Mouse (Mus musculus): ENCODE data around the gene Hlcs.

The Hlcs gene

GRCm38 (mm10) chr16:94289138-94290072, 24.0 kb downstream of the Hlcs start:
- peak; percentile 58 for DNase-seq (ENCODE audit: low spot score in 2 of 2)

- no peak for DNase-seq (ENCODE audit: low spot score in 2 of 2)
Observed at GRCm38 (mm10) chr16:94287826-94288225, 25.5 kb downstream of the Hlcs start.

- no peak for DNase-seq (ENCODE audit: low spot score in 2 of 2)
Observed at GRCm38 (mm10) chr16:94283972-94284371, 29.4 kb downstream of the Hlcs start.

- no peak for DNase-seq (ENCODE audit: low spot score in 2 of 2)
Observed at GRCm38 (mm10) chr16:94270826-94271225, 42.5 kb downstream of the Hlcs start.

GRCm38 (mm10) chr16:94269635-94270034, 43.7 kb downstream of the Hlcs start:
- DNase-seq (ENCODE audit: low spot score in 2 of 2): peak; percentile 87 to 89

GRCm38 (mm10) chr16:94268205-94268604, 45.2 kb downstream of the Hlcs start:
- DNase-seq (ENCODE audit: low spot score in 2 of 2): no peak

GRCm38 (mm10) chr16:94264611-94265010, 48.8 kb downstream of the Hlcs start:
- DNase-seq (ENCODE audit: low spot score in 2 of 2): no peak

GRCm38 (mm10) chr16:94262501-94262900, 50.9 kb downstream of the Hlcs start:
- no peak for DNase-seq (ENCODE audit: low spot score in 2 of 2)

- DNase-seq (ENCODE audit: low spot score in 2 of 2): no peak
Observed at GRCm38 (mm10) chr16:94260938-94261630, 52.3 kb downstream of the Hlcs start.

- DNase-seq (ENCODE audit: low spot score in 2 of 2): peak; percentile 65 to 67
Observed at GRCm38 (mm10) chr16:94258366-94259310, 54.7 kb downstream of the Hlcs start.

- no peak for DNase-seq (ENCODE audit: low spot score in 2 of 2)
Observed at GRCm38 (mm10) chr16:94255592-94255991, 57.8 kb downstream of the Hlcs start.

GRCm38 (mm10) chr16:94255035-94255434, 58.3 kb downstream of the Hlcs start:
- DNase-seq (ENCODE audit: low spot score in 2 of 2): no peak

GRCm38 (mm10) chr16:94254415-94254891, 58.9 kb downstream of the Hlcs start:
- DNase-seq (ENCODE audit: low spot score in 2 of 2): no peak

GRCm38 (mm10) chr16:94253671-94254414, 59.5 kb downstream of the Hlcs start:
- no peak for DNase-seq (ENCODE audit: low spot score in 2 of 2)

GRCm38 (mm10) chr16:94251756-94252155, 61.6 kb downstream of the Hlcs start:
- no peak for DNase-seq (ENCODE audit: low spot score in 2 of 2)

GRCm38 (mm10) chr16:94250640-94251349, 62.6 kb downstream of the Hlcs start:
- peak in 1 of 2 experiments; percentile 26 for DNase-seq (ENCODE audit: low spot score in 2 of 2)

GRCm38 (mm10) chr16:94250136-94250535, 63.2 kb downstream of the Hlcs start:
- no peak for DNase-seq (ENCODE audit: low spot score in 2 of 2)

GRCm38 (mm10) chr16:94249666-94250065, 63.7 kb downstream of the Hlcs start:
- DNase-seq (ENCODE audit: low spot score in 2 of 2): no peak

GRCm38 (mm10) chr16:94248721-94249120, 64.7 kb downstream of the Hlcs start:
- no peak for DNase-seq (ENCODE audit: low spot score in 2 of 2)

GRCm38 (mm10) chr16:94246976-94247375, 66.4 kb downstream of the Hlcs start:
- no peak for DNase-seq (ENCODE audit: low spot score in 2 of 2)
